Mouse (Mus musculus) hindbrain, embryonic 10.5 days (tissue): ENCODE data around the gene Bcl2l15. TPM values are rescaled to one million over a fixed set of nuclear protein-coding genes. Genes with fewer than 3 reads are reported as not detected.
"Not testable (repeated sequence)": the region's sequence is repeated elsewhere in the genome, so short reads cannot be mapped to it uniquely, and the experiment has no call there.

ENCODE experiments used
- DNase-seq: peaks from one replicate; pipeline ENCODE4 v3.0.0-alpha.2; 2017; ENCODE audit warnings: low spot score
- H3K27ac ChIP-seq: fragments of 300-500 bp; sonication (generic); 2 replicates; pipeline ENCODE4 v1.5.1; 2016; ENCODE audit warnings: mild to moderate bottlenecking, moderate library complexity
- H3K27me3 ChIP-seq: fragments of 300-500 bp; sonication (generic); 2 replicates; pipeline ENCODE4 v1.6.1; 2016; ENCODE audit warnings: mild to moderate bottlenecking; ENCODE audit not compliant: poor library complexity, insufficient read depth, severe bottlenecking
- H3K36me3 ChIP-seq: fragments of 300-500 bp; sonication (generic); 2 replicates; pipeline ENCODE4 v1.6.1; 2016; ENCODE audit warnings: mild to moderate bottlenecking, moderate library complexity
- H3K4me1 ChIP-seq: fragments of 300-500 bp; sonication (generic); replicated peaks from 2 replicates; pipeline ENCODE4 v1.6.1; 2016; ENCODE audit warnings: mild to moderate bottlenecking
- H3K4me3 ChIP-seq: fragments of 300-500 bp; sonication (generic); 2 replicates; pipeline ENCODE4 v1.5.1; 2016; ENCODE audit warnings: mild to moderate bottlenecking, moderate library complexity
- H3K9me3 ChIP-seq: fragments of 300-500 bp; sonication (generic); 2 replicates; pipeline ENCODE4 v1.6.1; 2016; ENCODE audit warnings: mild to moderate bottlenecking, moderate library complexity
- WGBS: fragments of 180-500 bp; shearing (Covaris S2); methylation state at CpG from one replicate; pipeline ENCODE4 v1.1.7; 2016; 5-methylcytosine and 5-hydroxymethylcytosine counted together
- polyA plus RNA-seq: library from polyadenylated mRNA; unstranded; fragments of >200 nt; fragmentation: Nextera tagmentation; extraction: Ambion mirVana; gene quantifications from 2 replicates; pipeline ENCODE4 v1.2.1, GENCODE M21; 2016

Bcl2l15 gene
- polyA plus RNA-seq, 1 experiment from 2014 or later: not detected

DNA sequence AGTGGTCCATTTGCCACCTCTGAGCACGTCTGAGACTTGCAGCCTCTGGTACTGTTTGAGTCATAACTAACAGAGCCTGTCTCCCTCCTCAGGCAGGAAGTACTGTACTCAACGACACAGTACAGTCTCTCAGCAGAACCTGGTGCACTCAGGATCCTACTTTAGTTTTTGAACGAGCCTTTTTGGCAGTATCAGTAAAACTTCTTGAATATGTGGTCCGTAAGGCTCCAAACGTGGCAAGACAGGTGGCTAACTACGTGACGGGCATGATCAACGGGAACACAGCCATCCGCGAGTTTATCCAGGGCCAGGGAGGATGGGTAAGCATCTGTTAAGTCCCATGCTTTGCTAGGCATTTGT, 3.5 kb downstream of the Bcl2l15 start:
- Histone ChIP-seq H3K36me3 (no peaks in the 10 kb centered on the region), H3K27me3 (no peaks in the 10 kb centered on the region), H3K4me3 (no peak overlapping the region), H3K27ac (no peak overlapping the region), H3K9me3 (no peaks in the 10 kb centered on the region), H3K4me1 (no peaks in the 10 kb centered on the region)
- DNase-seq: no peak
- 86% methylated on average over 10 of the region's 10 CpGs for WGBS

GRCm38 (mm10) chr3:103836453-103836852, 4.1 kb downstream of the Bcl2l15 start:
- no peak overlapping the region for H3K4me3 ChIP-seq
- no peak overlapping the region for H3K27ac ChIP-seq
- H3K4me1 ChIP-seq: no peaks in the 10 kb centered on the region
- H3K36me3 ChIP-seq: no peaks in the 10 kb centered on the region
- no peaks in the 10 kb centered on the region for H3K27me3 ChIP-seq
- DNase-seq: no peak
- WGBS: 98% methylated on average over 5 of the region's 5 CpGs
- H3K9me3 ChIP-seq: no peaks in the 10 kb centered on the region

DNA sequence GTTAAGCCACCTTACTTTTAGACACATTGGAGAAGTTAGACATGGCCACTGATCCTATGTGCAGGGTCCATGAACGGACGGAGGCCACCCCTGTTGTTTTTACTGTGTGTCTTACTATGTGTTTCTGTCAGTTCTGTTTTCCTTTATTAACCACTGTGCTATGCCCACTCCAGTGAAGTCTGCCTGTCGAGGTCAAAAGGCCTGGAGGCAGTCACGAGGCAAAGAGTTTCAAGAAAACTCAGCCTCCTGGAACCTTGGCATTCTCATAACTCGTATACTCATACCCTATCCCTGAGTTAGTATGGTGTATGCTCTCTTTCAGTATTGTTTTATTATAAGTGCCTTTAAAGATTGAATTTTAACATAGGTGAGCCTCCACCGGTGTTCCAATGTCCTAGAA, 7.3 kb downstream of the Bcl2l15 start:
- no peaks in the 10 kb centered on the region for H3K9me3 ChIP-seq
- no peaks in the 10 kb centered on the region for H3K36me3 ChIP-seq
- 88% methylated on average over 6 of the region's 6 CpGs for WGBS

GRCm38 (mm10) chr3:103840195-103840594, 7.8 kb downstream of the Bcl2l15 start:
- DNase-seq, H3K36me3 ChIP-seq, H3K4me1 ChIP-seq, H3K4me3 ChIP-seq, H3K9me3 ChIP-seq, H3K27ac ChIP-seq, H3K27me3 ChIP-seq: not testable (repeated sequence)
- WGBS: 73% methylated on average over 3 of the region's 3 CpGs

More for the DNA sequence above, 7.3 kb downstream of the Bcl2l15 start:
- H3K4me3 ChIP-seq: no peak overlapping the region
- no peak overlapping the region for H3K27ac ChIP-seq
- no peaks in the 10 kb centered on the region for H3K27me3 ChIP-seq
- DNase-seq: no peak
- H3K4me1 ChIP-seq: no peaks in the 10 kb centered on the region

- H3K27ac ChIP-seq, H3K27me3 ChIP-seq, H3K4me3 ChIP-seq, H3K36me3 ChIP-seq, H3K9me3 ChIP-seq, DNase-seq, H3K4me1 ChIP-seq: not testable (repeated sequence)
- 91% methylated on average over 7 of the region's 7 CpGs for WGBS
Observed at GRCm38 (mm10) chr3:103840946-103841345, 8.5 kb downstream of the Bcl2l15 start.

DNA sequence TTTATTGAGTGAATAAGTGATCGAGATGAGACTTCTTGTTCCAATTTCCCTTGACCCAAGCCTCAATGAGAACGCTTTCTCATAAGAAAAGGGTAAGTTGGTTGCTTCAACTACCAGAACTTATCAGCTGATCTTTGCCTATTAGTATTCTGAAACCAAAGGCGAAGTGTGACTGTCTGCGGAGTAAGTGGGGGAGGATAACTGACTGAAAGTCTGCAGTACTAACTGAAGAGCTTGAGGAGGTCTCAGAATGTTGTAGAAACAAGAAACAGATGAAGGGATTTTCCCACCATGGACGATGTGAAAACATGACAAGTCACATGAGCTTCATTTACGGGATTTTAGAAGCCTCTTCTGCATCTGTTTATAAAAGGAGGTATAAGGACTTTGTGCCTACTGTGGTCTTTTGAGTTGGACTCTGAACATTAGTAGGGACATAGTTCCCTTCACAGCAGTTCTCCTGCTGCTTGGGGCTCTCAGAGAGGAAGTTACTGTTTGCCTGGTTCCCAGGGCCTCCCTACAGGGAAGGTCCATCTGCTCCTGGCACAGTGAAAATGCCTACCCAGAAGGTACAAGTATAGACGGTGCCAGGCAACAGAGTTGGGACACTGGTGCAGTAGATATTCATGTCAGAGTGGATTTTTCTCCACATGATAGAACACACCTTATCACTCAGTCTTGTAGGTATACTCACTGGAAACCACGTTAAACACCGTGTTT, 18.4 kb downstream of the Bcl2l15 start:
- Histone ChIP-seq H3K9me3 (no peaks in the 10 kb centered on the region), H3K27me3 (no peaks in the 10 kb centered on the region), H3K36me3 (no peaks in the 10 kb centered on the region), H3K4me1 (no peaks in the 10 kb centered on the region), H3K27ac (no peak overlapping the region), H3K4me3 (no peak overlapping the region)
- DNase-seq: no peak
- WGBS: 84% methylated on average over 9 of the region's 9 CpGs

DNA sequence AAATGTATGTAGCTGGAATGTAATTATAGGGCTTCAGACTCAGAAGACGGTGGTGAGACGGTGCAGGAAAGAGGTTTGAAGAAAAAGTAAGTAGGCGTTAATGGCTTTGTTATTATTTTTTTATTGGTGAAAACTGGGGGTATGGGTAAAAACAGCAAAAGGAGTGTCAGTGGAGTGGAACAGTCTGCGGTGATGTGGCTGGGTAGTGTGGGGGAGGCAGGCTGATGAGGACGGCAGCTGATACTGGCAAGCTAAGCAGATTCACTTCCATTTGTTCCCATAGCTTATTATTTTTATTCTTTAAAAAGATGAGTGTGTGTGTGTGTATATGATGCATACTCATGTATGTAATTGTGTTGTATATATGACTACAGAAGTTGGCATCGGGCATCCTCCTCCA, 19.1 kb downstream of the Bcl2l15 start:
- Histone ChIP-seq H3K36me3 (no peaks in the 10 kb centered on the region), H3K27me3 (no peaks in the 10 kb centered on the region), H3K9me3 (no peaks in the 10 kb centered on the region), H3K4me1 (no peaks in the 10 kb centered on the region), H3K27ac (no peak overlapping the region), H3K4me3 (no peak overlapping the region)
- WGBS: 95% methylated on average over 6 of the region's 6 CpGs
- no peak for DNase-seq

- Histone ChIP-seq H3K4me3 (no peak overlapping the region), H3K27ac (no peak overlapping the region), H3K36me3 (no peaks in the 10 kb centered on the region), H3K9me3 (no peaks in the 10 kb centered on the region), H3K27me3 (no peaks in the 10 kb centered on the region), H3K4me1 (no peaks in the 10 kb centered on the region)
- 93% methylated on average over 8 of the region's 8 CpGs for WGBS
- DNase-seq: no peak
Observed at GRCm38 (mm10) chr3:103851882-103852281, 19.5 kb downstream of the Bcl2l15 start.

DNA sequence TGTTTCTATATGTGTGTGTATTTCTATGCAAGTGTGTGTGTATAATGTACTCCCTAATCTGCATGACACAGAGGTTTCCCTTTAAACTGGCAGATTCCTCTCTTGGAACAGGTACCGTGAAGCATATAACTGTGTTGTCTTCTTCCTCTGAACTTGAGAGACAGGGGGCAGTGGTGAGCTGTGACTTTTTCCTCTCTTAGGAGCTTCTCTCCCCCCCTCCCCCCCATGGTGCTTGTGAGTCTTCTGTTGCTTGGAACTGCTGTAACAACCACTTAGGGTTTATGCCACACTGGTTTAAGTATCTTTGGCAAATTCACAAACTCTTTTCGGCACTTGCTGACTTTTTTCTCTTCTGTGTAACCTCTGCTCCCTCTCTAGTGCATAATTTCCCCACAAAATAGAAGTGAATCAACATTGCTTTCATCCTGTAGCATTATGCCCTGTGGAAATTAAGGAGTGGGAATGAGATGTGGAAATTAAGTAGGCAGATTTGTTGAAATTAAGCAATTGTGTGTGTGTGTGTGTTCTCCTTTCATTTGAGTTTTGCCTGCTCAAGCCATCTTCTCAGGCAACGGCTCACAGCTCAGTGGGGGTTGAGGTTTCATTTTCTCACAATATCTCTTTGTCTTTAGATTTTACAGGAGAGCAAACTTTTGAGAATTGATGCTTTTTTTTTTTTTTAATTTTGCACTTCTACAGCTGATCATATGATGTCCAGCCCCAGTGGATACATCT, 20.3 kb downstream of the Bcl2l15 start:
- no peaks in the 10 kb centered on the region for H3K36me3 ChIP-seq
- no peaks in the 10 kb centered on the region for H3K27me3 ChIP-seq
- H3K4me1 ChIP-seq: no peaks in the 10 kb centered on the region
- 79% methylated on average over 3 of the region's 3 CpGs for WGBS
- H3K9me3 ChIP-seq: no peaks in the 10 kb centered on the region
- H3K27ac ChIP-seq: no peak overlapping the region
- no peak overlapping the region for H3K4me3 ChIP-seq
- DNase-seq: no peak

DNA sequence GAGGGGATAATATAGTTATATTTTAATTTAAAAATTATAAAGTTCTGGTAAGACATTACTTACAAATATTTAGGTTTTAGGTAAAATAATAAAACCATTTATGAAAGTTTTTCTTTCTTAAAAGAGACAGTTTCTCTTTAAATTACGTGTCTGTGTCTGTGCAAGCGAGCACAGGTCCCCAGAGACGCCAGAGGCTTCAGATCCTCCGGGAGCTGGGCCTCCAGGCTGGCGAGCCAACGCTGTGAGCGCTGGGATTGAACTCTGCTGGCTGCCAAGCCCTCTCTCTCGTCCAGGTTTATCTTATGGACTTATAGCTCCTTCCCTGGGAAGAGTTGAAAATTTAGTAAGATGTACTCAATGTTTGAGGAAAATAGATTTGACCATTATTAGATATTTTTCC, 21.4 kb downstream of the Bcl2l15 start:
- Histone ChIP-seq H3K36me3 (no peaks in the 10 kb centered on the region), H3K4me1 (no peaks in the 10 kb centered on the region), H3K4me3 (no peak overlapping the region), H3K27me3 (no peaks in the 10 kb centered on the region), H3K9me3 (no peaks in the 10 kb centered on the region), H3K27ac (no peak overlapping the region)
- DNase-seq: no peak
- 65% methylated on average over 8 of the region's 8 CpGs for WGBS

- 87% methylated on average over 7 of the region's 7 CpGs for WGBS
- no peaks in the 10 kb centered on the region for H3K36me3 ChIP-seq
- H3K27me3 ChIP-seq: no peaks in the 10 kb centered on the region
- H3K9me3 ChIP-seq: no peaks in the 10 kb centered on the region
- no peak overlapping the region for H3K27ac ChIP-seq
- DNase-seq: no peak
- H3K4me1 ChIP-seq: no peaks in the 10 kb centered on the region
- H3K4me3 ChIP-seq: no peak overlapping the region
Observed at GRCm38 (mm10) chr3:103857036-103857805, 24.8 kb downstream of the Bcl2l15 start.

DNA sequence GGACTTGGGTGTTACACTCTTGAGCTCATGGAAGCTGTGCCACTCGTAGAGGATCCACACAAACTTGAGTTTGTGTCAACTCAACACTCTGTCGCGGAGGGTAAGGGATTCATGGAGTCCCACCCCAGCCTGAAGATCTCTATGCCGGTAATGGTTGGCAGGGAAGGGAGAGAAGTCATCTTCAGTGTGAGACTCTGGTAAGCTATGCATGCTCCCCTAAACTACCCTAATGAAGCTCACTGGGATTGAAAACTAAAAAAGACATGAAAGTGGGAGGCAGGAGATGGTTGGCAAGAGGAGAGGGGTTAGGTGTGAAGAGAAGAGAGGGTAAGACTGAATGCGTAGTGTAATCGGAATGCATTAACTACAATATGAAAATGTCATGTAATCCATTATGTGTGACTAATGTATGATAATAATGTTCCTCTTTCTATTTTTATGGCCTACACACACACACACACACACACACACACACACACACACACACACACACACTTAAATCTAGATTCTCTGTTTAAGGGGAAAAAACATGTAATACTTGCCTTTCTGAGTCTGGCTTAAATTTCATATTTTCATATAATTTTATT, 25.7 kb downstream of the Bcl2l15 start:
- 91% methylated on average over 6 of the region's 6 CpGs for WGBS

More for the DNA sequence above, 25.7 kb downstream of the Bcl2l15 start:
- no peak for DNase-seq
- no peaks in the 10 kb centered on the region for H3K36me3 ChIP-seq
- H3K27ac ChIP-seq: no peak overlapping the region
- no peaks in the 10 kb centered on the region for H3K4me1 ChIP-seq
- no peaks in the 10 kb centered on the region for H3K9me3 ChIP-seq
- H3K27me3 ChIP-seq: no peaks in the 10 kb centered on the region
- no peak overlapping the region for H3K4me3 ChIP-seq
